Mouse (Mus musculus) gastrocnemius, adult 18-20 months (tissue): ENCODE results near the gene Ccdc102a. TPM values are rescaled to one million over a fixed set of nuclear protein-coding genes. Genes with fewer than 3 reads are reported as not detected.

Experiments
- total RNA-seq, 2 experiments: library from RNA; stranded (reverse); gene quantifications; 2 replicates each; pipeline ENCODE4 v1.2.3; 2021

The Ccdc102a gene
- total RNA-seq, 2 experiments from 2014 or later: 2.5 to 5.3 TPM

Other genes starting within 250 kb of the Ccdc102a start
- gene Pllp, start 221.8 kb downstream of the Ccdc102a start, total RNA-seq: 1 to 10 TPM; 1.3 to 2.0 TPM
- not detected for gene Ccl22, start 172.5 kb downstream of the Ccdc102a start, total RNA-seq
- 1 to 10 TPM in 1 of 2 experiments, under 1 TPM in 1; 0.71 to 1.5 TPM for gene Cx3cl1, start 146.1 kb downstream of the Ccdc102a start, total RNA-seq
- not detected for gene Ccl17, start 107.6 kb downstream of the Ccdc102a start, total RNA-seq
- gene Coq9, start 79.8 kb downstream of the Ccdc102a start, total RNA-seq: 100 to 1,000 TPM; 392 to 399 TPM
- gene Ciapin1, start 79.7 kb downstream of the Ccdc102a start, total RNA-seq: 10 to 100 TPM; 30.8 to 38.8 TPM
- gene Polr2c, start 60.6 kb downstream of the Ccdc102a start, total RNA-seq: 10 to 100 TPM; 48.9 to 56.7 TPM
- 1 to 10 TPM; 3.3 to 7.2 TPM for gene Dok4, start 41.8 kb downstream of the Ccdc102a start, total RNA-seq
- gene Adgrg5, start 5.6 kb upstream of the Ccdc102a start, total RNA-seq: not detected
- 10 to 100 TPM; 19.8 to 24.3 TPM for gene Adgrg1, start 56.7 kb upstream of the Ccdc102a start, total RNA-seq
- gene Adgrg3, start 99.6 kb upstream of the Ccdc102a start, total RNA-seq: under 1 TPM; 0.26 to 0.80 TPM
- gene Drc7, start 137.0 kb upstream of the Ccdc102a start, total RNA-seq: not detected
- gene Katnb1, start 163.1 kb upstream of the Ccdc102a start, total RNA-seq: 1 to 10 TPM; 6.6 to 7.4 TPM